Mouse (Mus musculus) ES-Bruce4 (cell line): ENCODE results near the gene Stmn1.

ENCODE experiments used
- CTCF ChIP-seq: IDR thresholded peaks from one replicate; pipeline ENCODE4 v1.8.1; 2011; ENCODE audit warnings: low read depth, low read length
- EP300 ChIP-seq: IDR thresholded peaks from 2 replicates; pipeline ENCODE4 v1.6.1; 2011; ENCODE audit warnings: low read depth, low read length; ENCODE audit not compliant: insufficient read depth
- POLR2A ChIP-seq: IDR thresholded peaks from one replicate; pipeline ENCODE4 v1.8.1; 2011; ENCODE audit warnings: low read length; ENCODE audit not compliant: insufficient read depth

DNA sequence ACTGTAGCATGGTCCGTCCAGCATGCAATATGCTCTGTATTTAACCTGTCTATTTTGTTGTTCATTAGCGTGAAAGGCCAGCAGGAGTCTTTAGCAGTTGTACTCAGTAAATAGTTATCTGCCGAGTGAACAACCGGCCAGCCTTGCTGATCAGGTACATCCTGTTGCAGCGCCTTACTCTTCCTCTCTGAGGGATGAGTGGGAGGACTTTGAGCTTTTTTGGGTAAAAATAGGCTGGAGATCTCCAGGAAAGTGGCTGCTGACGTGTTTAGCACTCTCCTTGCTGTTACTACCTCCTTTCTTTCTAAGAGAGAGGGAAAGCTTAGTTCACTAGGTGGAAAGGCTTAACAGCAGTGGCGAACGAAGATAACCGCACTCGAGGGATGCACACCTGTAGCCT is 49.6 kb downstream of the Stmn1 start:
- TF ChIP-seq POLR2A (no peak), CTCF (no peak), EP300 (no peak)
